Mouse (Mus musculus) liver, embryonic 11.5 days (tissue): ENCODE results near the gene Spi1. TPM values are rescaled to one million over a fixed set of nuclear protein-coding genes. Genes with fewer than 3 reads are reported as not detected.

Experiments used
- ATAC-seq: fragments of 200-750 bp; cut with Nextera tagmentation; replicated peaks from 2 replicates; pipeline ENCODE4 v1.8.0; 2017; ENCODE audit warnings: moderate number of reproducible peaks, mild to moderate bottlenecking, moderate TSS enrichment, moderate library complexity; ENCODE audit not compliant: low FRiP score
- DNase-seq: peaks from one replicate; pipeline ENCODE4 v3.0.0-alpha.2; 2017; ENCODE audit warnings: low spot score
- H3K27ac ChIP-seq: fragments of 300-500 bp; sonication (generic); 2 replicates; pipeline ENCODE4 v1.5.1; 2014; ENCODE audit warnings: mild to moderate bottlenecking, low read depth, low read length, control low read depth
- H3K27me3 ChIP-seq: fragments of 300-500 bp; sonication (generic); replicated peaks from 2 replicates; pipeline ENCODE4 v1.6.1; 2014; ENCODE audit warnings: low read length, mixed read lengths; ENCODE audit not compliant: control insufficient read depth, insufficient read depth
- H3K36me3 ChIP-seq: fragments of 300-500 bp; sonication (generic); 2 replicates; pipeline ENCODE4 v1.6.1; 2014; ENCODE audit warnings: mild to moderate bottlenecking, low read length, moderate library complexity, mixed read lengths; ENCODE audit not compliant: control insufficient read depth, insufficient read depth
- H3K4me1 ChIP-seq: fragments of 300-500 bp; sonication (generic); replicated peaks from 2 replicates; pipeline ENCODE4 v1.6.1; 2014; ENCODE audit warnings: low read length, mixed read lengths; ENCODE audit not compliant: control insufficient read depth, insufficient read depth
- H3K4me2 ChIP-seq: fragments of 300-500 bp; sonication (generic); 2 replicates; pipeline ENCODE4 v1.6.1; 2014; ENCODE audit warnings: mild to moderate bottlenecking, control low read depth, moderate library complexity
- H3K4me3 ChIP-seq: fragments of 300-500 bp; sonication (generic); 2 replicates; pipeline ENCODE4 v1.5.1; 2014; ENCODE audit warnings: low read depth, low read length, control low read depth
- H3K9ac ChIP-seq: fragments of 300-500 bp; sonication (generic); 2 replicates; pipeline ENCODE4 v1.6.1; 2014; ENCODE audit warnings: low read depth, low read length, control low read depth
- H3K9me3 ChIP-seq: fragments of 300-500 bp; sonication (generic); 2 replicates; pipeline ENCODE4 v1.6.1; 2016; ENCODE audit warnings: low read length, inconsistent platforms, mixed read lengths; ENCODE audit not compliant: control insufficient read depth
- WGBS: fragments of 180-500 bp; shearing (Covaris S2); extraction: QIAGEN DNeasy Blood & Tissue Kit; methylation state at CpG from one replicate; pipeline ENCODE4 v1.1.7; 2014; 5-methylcytosine and 5-hydroxymethylcytosine counted together
- polyA plus RNA-seq: library from polyadenylated mRNA; unstranded; fragments of >200 nt; fragmentation: Nextera tagmentation; extraction: Ambion mirVana; gene quantifications from 2 replicates; pipeline ENCODE4 v1.2.1, GENCODE M21; 2014

Spi1 gene
- polyA plus RNA-seq, 1 experiment from 2014 or later = 22.7 TPM

- DNase-seq = no peak
- H3K27ac ChIP-seq = no peak overlapping the region
- H3K4me1 ChIP-seq = no peaks in the 10 kb centered on the region
- H3K9me3 ChIP-seq = no peaks in the 10 kb centered on the region
- no peaks in the 10 kb centered on the region for H3K27me3 ChIP-seq
- no peak for ATAC-seq
- WGBS = 73% methylated on average over 3 of the region's 3 CpGs
- no peak overlapping the region for H3K9ac ChIP-seq
- H3K36me3 ChIP-seq = peaks cover 10% of the 10 kb centered on the region; the same call in 1 of the 2 replicates
- H3K4me2 ChIP-seq = no peak overlapping the region
- H3K4me3 ChIP-seq = no peak overlapping the region
Measured at GRCm38 (mm10) chr2:91152885-91153377, 70.7 kb downstream of the Spi1 start.

GRCm38 (mm10) chr2:91154091-91154490, 71.9 kb downstream of the Spi1 start:
- no peak for DNase-seq

DNA sequence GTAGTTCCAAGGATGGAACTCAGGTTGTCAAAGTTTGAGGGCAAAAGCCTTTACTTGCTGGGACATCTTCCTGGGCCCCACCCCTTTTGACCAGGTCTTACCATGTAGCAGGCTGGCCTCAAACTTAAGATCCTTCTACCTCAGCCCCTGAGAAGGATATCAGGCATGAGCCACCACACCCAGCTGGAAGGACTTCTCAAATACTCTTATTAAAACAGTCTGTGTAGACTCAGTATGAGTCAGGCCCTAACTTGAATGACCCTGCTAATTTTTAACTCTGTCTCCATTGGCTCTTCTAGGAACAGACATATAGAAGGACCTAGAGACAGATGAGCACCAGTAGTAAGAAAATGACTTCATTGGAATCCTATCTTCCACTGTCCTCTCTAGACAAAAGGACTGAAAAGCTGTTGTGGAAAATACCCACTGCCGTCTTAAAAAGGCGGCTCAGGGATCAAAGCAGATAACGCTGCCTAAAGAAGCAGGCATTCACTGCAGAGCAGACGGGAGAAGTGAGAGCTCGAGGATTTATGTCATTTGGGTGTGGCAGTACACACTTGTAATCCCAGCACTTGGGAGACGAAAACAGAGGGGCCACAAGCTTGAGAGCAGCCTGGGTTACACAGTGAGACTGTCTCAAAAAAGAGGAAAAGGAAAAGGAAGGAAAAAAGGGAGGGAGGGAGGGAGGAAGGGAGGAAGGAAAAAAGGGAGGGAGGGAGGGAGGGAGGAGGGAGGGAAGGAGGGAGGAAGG, 75.0 kb downstream of the Spi1 start:
- WGBS = 60% methylated on average over 6 of the region's 6 CpGs
- no peak for ATAC-seq
- Histone ChIP-seq H3K27ac (no peak overlapping the region), H3K4me3 (no peak overlapping the region), H3K27me3 (no peaks in the 10 kb centered on the region), H3K9ac (no peak overlapping the region), H3K4me2 (no peak overlapping the region), H3K4me1 (no peaks in the 10 kb centered on the region), H3K9me3 (no peaks in the 10 kb centered on the region), H3K36me3 (peaks cover 7% of the 10 kb centered on the region; the same call in 1 of the 2 replicates)
- no peak for DNase-seq

More at GRCm38 (mm10) chr2:91154091-91154490, 71.9 kb downstream of the Spi1 start:
- Histone ChIP-seq H3K27ac (no peak overlapping the region), H3K9ac (no peak overlapping the region), H3K27me3 (no peaks in the 10 kb centered on the region), H3K4me2 (no peak overlapping the region), H3K4me3 (no peak overlapping the region), H3K9me3 (no peaks in the 10 kb centered on the region), H3K4me1 (no peaks in the 10 kb centered on the region), H3K36me3 (peaks cover 10% of the 10 kb centered on the region; the same call in 1 of the 2 replicates)
- WGBS = 93% methylated on average over 3 of the region's 3 CpGs
- no peak for ATAC-seq

GRCm38 (mm10) chr2:91160591-91160990, 78.4 kb downstream of the Spi1 start:
- WGBS = 76% methylated on average over 6 of the region's 6 CpGs

DNA sequence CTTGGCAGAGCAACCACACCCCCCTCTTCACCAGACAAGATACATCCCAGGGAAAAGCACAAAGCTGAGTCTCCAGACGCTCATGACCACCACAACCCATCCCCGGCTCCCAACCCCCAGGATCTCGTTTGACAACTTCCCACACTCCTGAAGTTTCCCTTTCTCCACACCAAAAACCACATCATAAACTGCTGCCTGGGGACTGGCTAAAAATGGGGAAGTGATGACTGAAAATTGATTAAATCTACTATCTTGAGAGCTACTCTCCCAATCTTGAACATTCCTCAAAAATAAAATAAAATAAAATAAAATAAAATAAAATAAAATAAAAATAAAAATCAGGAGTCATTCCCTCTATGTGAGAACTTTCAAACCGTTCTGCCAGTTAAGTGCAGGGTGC, 80.8 kb downstream of the Spi1 start:
- H3K9me3 ChIP-seq = no peaks in the 10 kb centered on the region
- WGBS = 73% methylated on average over 4 of the region's 4 CpGs
- ATAC-seq = no peak
- peaks cover 18% of the 10 kb centered on the region for H3K4me1 ChIP-seq
- no peak overlapping the region for H3K9ac ChIP-seq
- no peak overlapping the region for H3K4me3 ChIP-seq
- peaks cover 3% of the 10 kb centered on the region; the same call in 1 of the 2 replicates for H3K36me3 ChIP-seq
- no peaks in the 10 kb centered on the region for H3K27me3 ChIP-seq
- H3K4me2 ChIP-seq = no peak overlapping the region
- no peak for DNase-seq
- no peak overlapping the region for H3K27ac ChIP-seq

More at GRCm38 (mm10) chr2:91160591-91160990, 78.4 kb downstream of the Spi1 start:
- no peak overlapping the region for H3K4me3 ChIP-seq
- no peak for DNase-seq
- peaks cover 5% of the 10 kb centered on the region; the same call in 1 of the 2 replicates for H3K36me3 ChIP-seq
- no peak for ATAC-seq
- H3K9me3 ChIP-seq = no peaks in the 10 kb centered on the region
- H3K27ac ChIP-seq = no peak overlapping the region
- H3K9ac ChIP-seq = no peak overlapping the region
- peaks cover 18% of the 10 kb centered on the region for H3K4me1 ChIP-seq
- no peak overlapping the region for H3K4me2 ChIP-seq
- no peaks in the 10 kb centered on the region for H3K27me3 ChIP-seq

- ATAC-seq (peak; percentile 50; the same call in 1 of the 2 replicates), DNase-seq (no peak)
- Histone ChIP-seq H3K4me2 (no peak overlapping the region), H3K4me3 (no peak overlapping the region), H3K9me3 (no peaks in the 10 kb centered on the region), H3K4me1 (peaks cover 18% of the 10 kb centered on the region), H3K27me3 (no peaks in the 10 kb centered on the region), H3K9ac (no peak overlapping the region), H3K27ac (no peak overlapping the region), H3K36me3 (peaks cover 3% of the 10 kb centered on the region; the same call in 1 of the 2 replicates)
- 70% methylated on average over 5 of the region's 5 CpGs for WGBS
Measured at GRCm38 (mm10) chr2:91163532-91163931, 81.3 kb downstream of the Spi1 start.

GRCm38 (mm10) chr2:91164991-91165390, 82.8 kb downstream of the Spi1 start:
- ATAC-seq (peak; percentile 83), DNase-seq (no peak)
- H3K27ac ChIP-seq = no peak overlapping the region

More at GRCm38 (mm10) chr2:91164991-91165390, 82.8 kb downstream of the Spi1 start:
- Histone ChIP-seq H3K36me3 (peaks cover 3% of the 10 kb centered on the region; the same call in 1 of the 2 replicates), H3K27me3 (no peaks in the 10 kb centered on the region), H3K9me3 (no peaks in the 10 kb centered on the region), H3K4me2 (no peak overlapping the region), H3K4me1 (peaks cover 18% of the 10 kb centered on the region), H3K9ac (no peak overlapping the region), H3K4me3 (no peak overlapping the region)
- WGBS = 58% methylated on average over 6 of the region's 6 CpGs
